Mouse (Mus musculus) spleen, adult 2 months (tissue): ENCODE measurements at regions not wholly inside any gene's neighbourhood (a gene's known extent, or its start where the extent isn't known, plus 50 kb on each side); places are given as distances from the start of the nearest gene placed in this dataset.

Experiments
- DNase-seq, 2 experiments: peaks; one replicate each; pipeline versions ENCODE4 v3.0.0 to v3.0.0-alpha.2; 2012 to 2021; ENCODE audit warnings: low spot score in 2 of 2, low read depth in 1 of 2
- H3K27ac ChIP-seq: fragments of 200-500 bp; 2 replicates; pipeline ENCODE4 v1.5.1; 2012; ENCODE audit warnings: low read length, inconsistent platforms; ENCODE audit not compliant: insufficient read depth
- H3K27me3 ChIP-seq: fragments of 200-500 bp; 2 replicates; pipeline ENCODE4 v1.6.1; 2012; ENCODE audit warnings: mild to moderate bottlenecking, moderate library complexity, low read length, inconsistent platforms; ENCODE audit not compliant: control insufficient read depth, insufficient read depth
- H3K36me3 ChIP-seq: fragments of 200-500 bp; 2 replicates; pipeline ENCODE4 v1.6.1; 2012; ENCODE audit warnings: mild to moderate bottlenecking, low read length, inconsistent platforms; ENCODE audit not compliant: control insufficient read depth, insufficient read depth
- H3K4me1 ChIP-seq: fragments of 200-500 bp; 2 replicates; pipeline ENCODE4 v1.6.1; 2011; ENCODE audit warnings: inconsistent platforms; ENCODE audit not compliant: control insufficient read depth, insufficient read depth, insufficient read length
- H3K4me3 ChIP-seq: fragments of 200-500 bp; 2 replicates; pipeline ENCODE4 v1.5.1; 2011; ENCODE audit warnings: mild to moderate bottlenecking, inconsistent platforms; ENCODE audit not compliant: insufficient read depth, insufficient read length; ENCODE audit errors: extremely low read depth
- CTCF ChIP-seq: fragments of 200-500 bp; IDR thresholded peaks from 2 replicates; pipeline ENCODE4 v1.5.1; 2011; ENCODE audit warnings: mild to moderate bottlenecking, inconsistent platforms; ENCODE audit not compliant: insufficient read depth, insufficient read length, insufficient replicate concordance; ENCODE audit errors: extremely low read depth
- POLR2A ChIP-seq: fragments of 200-500 bp; IDR thresholded peaks from 2 replicates; pipeline ENCODE4 v1.6.1; 2011; ENCODE audit warnings: low read depth, low read length, inconsistent platforms
- WGBS: fragments of 180-500 bp; shearing (Covaris S2); methylation state at CpG from one replicate; pipeline ENCODE4 v1.1.7; 2018; 5-methylcytosine and 5-hydroxymethylcytosine counted together

DNA sequence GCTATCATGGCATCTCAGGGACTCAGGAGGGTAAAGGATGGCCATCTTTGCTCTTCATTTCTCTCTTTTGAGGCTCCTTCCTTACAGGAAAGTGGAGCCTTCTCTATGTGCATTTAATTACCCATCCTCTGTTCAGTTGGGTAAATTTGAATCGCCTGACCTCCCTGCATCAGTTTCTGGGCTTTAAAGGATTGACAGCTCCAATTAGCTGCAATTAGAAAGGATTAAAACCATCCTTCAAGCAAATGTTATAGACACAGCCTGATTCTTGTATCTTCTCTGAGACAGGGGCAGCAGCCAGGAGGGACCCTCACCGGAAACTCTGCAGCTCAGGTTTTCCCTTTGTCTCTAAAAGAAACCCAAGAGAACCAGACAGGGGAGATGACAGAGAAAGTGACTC, 345.3 kb downstream of the Gm9195 start:
- WGBS: 77% methylated on average over 2 of the region's 2 CpGs
- H3K27ac ChIP-seq: no peak overlapping the region
- TF ChIP-seq POLR2A (no peak), CTCF (no peak)
- H3K36me3 ChIP-seq: no peaks in the 10 kb centered on the region
- DNase-seq: no peak
- H3K4me3 ChIP-seq: no peak overlapping the region
- H3K27me3 ChIP-seq: no peaks in the 10 kb centered on the region
- H3K4me1 ChIP-seq: no peaks in the 10 kb centered on the region

DNA sequence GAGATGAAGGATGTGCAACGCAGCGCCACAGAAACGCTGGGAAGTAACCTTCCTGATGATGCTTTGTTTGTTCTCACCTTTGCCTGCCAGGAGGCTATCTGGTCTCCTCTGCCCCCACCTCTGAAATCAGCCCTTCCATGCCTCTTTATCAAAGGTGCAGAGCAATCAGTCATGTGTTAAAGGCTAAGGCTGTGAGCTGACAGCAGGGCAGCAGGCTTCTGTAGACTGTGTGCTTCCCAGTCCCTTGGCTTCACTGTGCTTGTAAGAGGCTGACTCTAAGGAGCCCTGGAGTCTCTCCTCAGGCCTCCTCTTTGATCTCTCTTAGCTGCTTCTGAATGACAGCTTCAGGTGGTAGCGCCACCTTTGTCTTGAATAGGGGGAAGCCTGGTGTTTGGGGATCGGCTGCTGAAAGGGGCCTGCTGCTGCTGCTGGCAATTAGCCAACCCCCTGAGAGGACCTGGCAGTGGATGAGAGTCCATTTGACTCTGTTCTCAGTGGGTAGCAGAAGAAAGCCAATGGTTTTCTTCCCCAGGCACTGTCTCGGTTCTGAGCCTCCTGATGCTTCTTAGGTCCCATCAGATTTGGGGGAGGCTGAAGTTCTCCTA, 348.7 kb downstream of the Gm9195 start:
- TF ChIP-seq CTCF (no peak), POLR2A (no peak)
- Histone ChIP-seq H3K27ac (no peak overlapping the region), H3K36me3 (no peaks in the 10 kb centered on the region), H3K4me3 (no peak overlapping the region), H3K4me1 (no peaks in the 10 kb centered on the region), H3K27me3 (no peaks in the 10 kb centered on the region)
- DNase-seq: no peak
- 57% methylated on average over 6 of the region's 6 CpGs for WGBS

DNA sequence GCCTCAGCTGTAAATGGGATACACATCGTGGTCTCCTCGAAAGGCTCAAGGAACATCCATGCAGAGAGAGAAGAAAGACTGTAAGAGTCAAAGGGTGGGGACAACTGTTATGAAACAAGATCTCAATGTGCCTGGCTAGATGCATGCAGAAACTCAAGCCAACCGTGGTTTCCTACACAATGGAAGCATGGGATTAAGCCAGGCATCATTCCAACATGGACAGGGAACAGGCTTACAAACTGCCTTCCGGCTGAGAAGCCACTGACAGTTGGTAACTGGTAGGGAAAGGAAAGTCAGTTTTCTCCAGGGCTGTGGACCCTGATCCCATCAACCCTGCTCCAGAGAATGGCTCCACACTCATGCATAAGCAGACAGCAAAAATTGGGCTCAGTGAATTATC, 350.5 kb downstream of the Gm9195 start:
- Histone ChIP-seq H3K4me3 (no peak overlapping the region), H3K36me3 (no peaks in the 10 kb centered on the region), H3K4me1 (no peaks in the 10 kb centered on the region), H3K27me3 (no peaks in the 10 kb centered on the region), H3K27ac (no peak overlapping the region)
- no peak for DNase-seq
- TF ChIP-seq CTCF: no peak
- TF ChIP-seq POLR2A: no peak
- WGBS: 83% methylated on average over 4 of the region's 4 CpGs

DNA sequence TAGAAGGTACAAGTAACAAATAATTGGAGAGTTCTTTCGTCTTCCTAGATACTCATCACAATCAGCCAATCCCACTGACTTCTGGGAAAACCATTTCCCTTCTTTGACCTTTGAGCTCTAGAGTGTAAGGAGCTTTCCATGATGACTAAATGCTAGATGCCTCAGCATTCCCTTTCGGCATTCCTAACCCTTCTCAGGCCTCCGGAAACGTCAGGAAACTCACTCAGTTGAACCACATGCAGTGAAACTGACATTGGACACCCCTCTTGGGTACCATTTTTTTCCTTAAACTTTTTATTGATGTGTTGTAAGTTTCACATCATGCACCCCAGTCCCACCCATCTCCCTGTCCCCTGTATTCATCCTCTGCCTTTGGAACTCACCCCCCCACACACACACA, 361.5 kb downstream of the Gm9195 start:
- no peaks in the 10 kb centered on the region for H3K4me1 ChIP-seq
- no peak overlapping the region for H3K4me3 ChIP-seq
- TF ChIP-seq CTCF (no peak), POLR2A (no peak)
- no peak overlapping the region for H3K27ac ChIP-seq
- H3K36me3 ChIP-seq: no peaks in the 10 kb centered on the region
- H3K27me3 ChIP-seq: no peaks in the 10 kb centered on the region
- DNase-seq: no peak
- 69% methylated on average over 4 of the region's 4 CpGs for WGBS

DNA sequence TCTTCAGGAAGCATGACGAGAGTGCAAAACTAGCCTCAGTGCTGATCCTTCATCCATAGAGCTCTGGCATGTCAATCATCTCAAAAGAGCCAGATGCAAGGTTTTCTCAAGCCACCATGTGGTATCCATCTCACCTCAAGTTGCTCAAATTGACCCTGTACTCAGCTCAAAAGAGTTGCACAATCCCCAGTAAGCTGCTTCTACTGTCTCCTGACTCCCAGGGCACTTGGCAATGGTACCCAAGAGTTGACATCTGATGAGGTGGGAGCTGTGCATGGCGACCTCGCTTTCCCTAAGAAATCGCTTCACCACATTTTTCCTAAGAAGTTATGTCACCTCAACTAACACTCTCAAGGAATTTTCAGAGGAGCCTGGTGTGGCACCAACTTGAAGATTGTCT, 369.9 kb downstream of the Gm9195 start:
- 90% methylated on average over 4 of the region's 4 CpGs for WGBS
- no peaks in the 10 kb centered on the region for H3K4me1 ChIP-seq
- H3K36me3 ChIP-seq: no peaks in the 10 kb centered on the region
- H3K4me3 ChIP-seq: no peak overlapping the region
- H3K27ac ChIP-seq: no peak overlapping the region
- no peak for TF ChIP-seq POLR2A
- TF ChIP-seq CTCF: no peak
- H3K27me3 ChIP-seq: no peaks in the 10 kb centered on the region
- no peak for DNase-seq

DNA sequence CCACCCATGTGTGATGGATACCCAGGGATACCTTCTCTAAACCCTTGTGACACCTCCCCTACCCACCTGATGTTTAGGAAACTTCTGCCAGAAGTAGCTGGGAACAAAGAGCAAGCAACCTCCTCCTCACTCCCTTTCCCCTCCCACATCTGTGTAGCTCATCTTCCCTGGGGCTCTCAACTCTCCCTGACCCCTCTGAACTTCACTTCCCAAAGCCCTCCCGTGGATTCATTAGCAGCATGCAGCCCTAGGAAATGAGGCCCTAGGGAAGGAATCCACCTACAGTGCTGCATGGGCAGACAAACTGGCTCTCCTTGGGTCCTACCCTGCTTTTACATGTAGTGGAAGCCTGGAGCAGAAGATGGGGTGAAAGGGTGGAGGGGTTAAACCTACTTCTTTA, 370.6 kb downstream of the Gm9195 start:
- no peaks in the 10 kb centered on the region for H3K4me1 ChIP-seq
- H3K27ac ChIP-seq: no peak overlapping the region
- WGBS: 43% methylated on average over 1 of the region's 1 CpGs
- no peak for DNase-seq
- H3K36me3 ChIP-seq: no peaks in the 10 kb centered on the region
- H3K4me3 ChIP-seq: no peak overlapping the region
- no peak for TF ChIP-seq POLR2A
- TF ChIP-seq CTCF: no peak
- no peaks in the 10 kb centered on the region for H3K27me3 ChIP-seq

DNA sequence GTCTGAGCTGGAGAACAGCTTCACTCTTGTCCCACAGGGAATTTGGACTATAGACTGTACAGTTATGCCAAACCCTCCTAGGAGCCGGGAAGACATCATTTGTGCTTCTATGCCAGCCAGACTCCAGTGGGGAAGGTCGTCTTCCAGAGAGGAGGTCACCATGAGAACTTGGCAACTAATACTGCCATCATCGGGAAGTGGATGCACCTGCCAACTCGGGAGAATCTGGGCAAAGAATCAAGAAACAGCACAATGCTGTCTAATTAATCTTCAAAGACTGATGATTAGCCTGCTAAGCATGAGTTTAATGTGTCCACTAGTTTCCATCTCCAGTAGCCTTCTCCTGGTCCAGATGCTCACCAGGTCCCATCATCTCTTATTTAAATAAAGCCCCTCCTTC, 374.8 kb downstream of the Gm9195 start:
- no peak for DNase-seq
- Histone ChIP-seq H3K27me3 (no peaks in the 10 kb centered on the region), H3K4me1 (no peaks in the 10 kb centered on the region), H3K4me3 (no peak overlapping the region), H3K36me3 (no peaks in the 10 kb centered on the region), H3K27ac (no peak overlapping the region)
- TF ChIP-seq POLR2A (no peak), CTCF (no peak)
- WGBS: 73% methylated on average over 4 of the region's 4 CpGs
